Mouse (Mus musculus): Measurements from ENCODE around the gene Ank.

DNA sequence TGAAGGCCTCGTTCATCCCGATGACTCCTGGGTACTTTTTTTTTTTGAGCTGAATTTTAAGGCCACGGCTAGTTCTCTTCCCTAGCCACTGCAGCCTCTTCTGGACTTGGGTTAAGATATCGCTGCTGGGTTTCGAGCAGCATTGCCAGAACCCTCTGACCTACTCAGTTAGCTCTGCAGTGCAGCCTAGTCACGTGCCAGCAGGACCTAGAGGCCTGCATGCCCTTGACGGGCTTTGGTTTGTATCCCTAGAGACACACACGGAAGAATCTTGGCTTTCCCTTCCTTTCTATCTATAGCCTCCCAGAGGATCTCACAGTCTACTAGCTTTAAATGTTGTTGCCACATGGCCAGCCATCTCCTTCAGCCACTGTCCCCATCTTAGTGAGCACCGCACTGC lies 73.3 kb downstream of the Ank start:
- no peak for TF ChIP-seq POLR2A (IDR thresholded peaks at IDR 0.05; ENCODE audit: insufficient read depth, low read length)
- TF ChIP-seq CTCF (IDR thresholded peaks at IDR 0.05; ENCODE audit: low read depth, low read length): no peak

Measured in ES-Bruce4 (cell line).